Mouse (Mus musculus) heart, adult 2 months (tissue): ENCODE measurements around the gene Lamb3. TPM values are rescaled to one million over a fixed set of nuclear protein-coding genes. Genes with fewer than 3 reads are reported as not detected.

ENCODE experiments used
- DNase-seq, 2 experiments: peaks; one replicate each; pipeline ENCODE4 v3.0.0; 2021
- H3K27ac ChIP-seq: fragments of 200-600 bp; 2 replicates; pipeline ENCODE4 v1.8.1; 2022
- H3K27me3 ChIP-seq: fragments of 200-500 bp; 2 replicates; pipeline ENCODE4 v1.6.1; 2012; ENCODE audit warnings: mild to moderate bottlenecking, low read length, inconsistent platforms, mixed read lengths; ENCODE audit not compliant: control insufficient read depth, insufficient read depth
- H3K36me3 ChIP-seq: fragments of 200-500 bp; 2 replicates; pipeline ENCODE4 v1.6.1; 2012; ENCODE audit warnings: low read length, inconsistent platforms; ENCODE audit not compliant: control insufficient read depth, insufficient read depth
- H3K4me1 ChIP-seq: fragments of 200-500 bp; 2 replicates; pipeline ENCODE4 v1.6.1; 2011; ENCODE audit warnings: low read length; ENCODE audit not compliant: control insufficient read depth, insufficient read depth
- H3K4me3 ChIP-seq: fragments of 200-600 bp; 2 replicates; pipeline ENCODE4 v1.8.1; 2022
- H3K79me2 ChIP-seq: fragments of 200-500 bp; replicated peaks from 2 replicates; pipeline ENCODE4 v1.6.1; 2012; ENCODE audit warnings: mild to moderate bottlenecking, inconsistent platforms, low read length, moderate library complexity, mixed read lengths; ENCODE audit not compliant: control insufficient read depth, insufficient read depth
- H3K9ac ChIP-seq: fragments of 200-500 bp; 2 replicates; pipeline ENCODE4 v1.6.1; 2012; ENCODE audit warnings: low read depth, mild to moderate bottlenecking, control low read depth, inconsistent platforms, low read length, mixed read lengths
- CTCF ChIP-seq: fragments of 200-600 bp; IDR thresholded peaks from 2 replicates; pipeline ENCODE4 v1.8.1; 2022; ENCODE audit warnings: antibody characterized with exemption, mild to moderate bottlenecking, moderate library complexity
- EP300 ChIP-seq: fragments of 200-500 bp; IDR thresholded peaks from 2 replicates; pipeline ENCODE4 v1.6.1; 2011; ENCODE audit warnings: low read depth, low read length, control low read depth; ENCODE audit not compliant: insufficient read depth
- POLR2A ChIP-seq: fragments of 200-500 bp; IDR thresholded peaks from 2 replicates; pipeline ENCODE4 v1.6.1; 2011; ENCODE audit warnings: mild to moderate bottlenecking, low read depth, low read length, control low read depth; ENCODE audit not compliant: insufficient read depth
- WGBS: fragments of 180-500 bp; shearing (Covaris S2); methylation state at CpG from one replicate; pipeline ENCODE4 v1.1.7; 2018; 5-methylcytosine and 5-hydroxymethylcytosine counted together
- intact Hi-C: fragments of 180-260 bp; cut with DNase I; formaldehyde crosslinking; loops from one replicate; pipeline ENCODE4 v1.15.1; 2025
- polyA plus RNA-seq: library from polyadenylated mRNA; depleted of rRNA; stranded (reverse); fragments of >200 nt; gene quantifications from 2 replicates; pipeline ENCODE4 v1.2.3, GENCODE M21; 2012
- total RNA-seq, 2 experiments: library from RNA; stranded (reverse); gene quantifications; 2 replicates each; pipeline ENCODE4 v1.2.3; 2021

Lamb3 gene
- total and polyA plus RNA-seq, 3 experiments: 9.2 to 11.9 (median 11.4) TPM

- H3K27ac ChIP-seq: peak overlapping the region; percentile 77
- H3K36me3 ChIP-seq: no peaks in the 10 kb centered on the region; the same call in 1 of the 2 replicates
- 28% methylated on average over 7 of the region's 7 CpGs for WGBS
- no peak overlapping the region for H3K9ac ChIP-seq
- H3K4me1 ChIP-seq: peaks cover 14% of the 10 kb centered on the region
- H3K79me2 ChIP-seq: no peaks in the 10 kb centered on the region
- no peak overlapping the region for H3K4me3 ChIP-seq
- peak; percentile 51 to 67 for DNase-seq
- intact Hi-C loops: no loop called here
- no peaks in the 10 kb centered on the region for H3K27me3 ChIP-seq
- TF ChIP-seq POLR2A (peak; percentile 43; the same call in 1 of the 2 replicates), CTCF (no peak), EP300 (0 out of 2 replicates have a peak, but pooled peaks have one; percentile 21)
Measured at GRCm38 (mm10) chr1:193261897-193262548, 54.5 kb downstream of the Lamb3 start.

- Histone ChIP-seq H3K79me2 (no peaks in the 10 kb centered on the region), H3K27ac (peak overlapping the region; percentile 26), H3K4me3 (no peak overlapping the region), H3K9ac (no peak overlapping the region), H3K4me1 (peaks cover 14% of the 10 kb centered on the region), H3K36me3 (no peaks in the 10 kb centered on the region; the same call in 1 of the 2 replicates), H3K27me3 (no peaks in the 10 kb centered on the region)
- no peak for DNase-seq
- no peak for TF ChIP-seq POLR2A
- no peak for TF ChIP-seq CTCF
- no peak for TF ChIP-seq EP300
- intact Hi-C loops: no loop called here
- 67% methylated on average over 8 of the region's 8 CpGs for WGBS
Measured at GRCm38 (mm10) chr1:193263026-193263907, 55.8 kb downstream of the Lamb3 start.

GRCm38 (mm10) chr1:193263955-193264598, 56.6 kb downstream of the Lamb3 start, which contains the start of gene Hsd11b1:
Gene Hsd11b1 (minus strand): TSS chr1:193264075.
- H3K36me3 ChIP-seq: no peaks in the 10 kb centered on the region; the same call in 1 of the 2 replicates
- no peaks in the 10 kb centered on the region for H3K79me2 ChIP-seq
- WGBS: 57% methylated on average over 5 of the region's 5 CpGs
- peak within 1 kb of the TSS; percentile 26 for H3K27ac ChIP-seq
- no peak within 1 kb of the TSS; the same call in 1 of the 2 replicates for H3K9ac ChIP-seq
- H3K4me3 ChIP-seq: no peak within 1 kb of the TSS
- DNase-seq: peak in 1 of 2 experiments; percentile 21
- intact Hi-C loops: no loop called here
- no peaks in the 10 kb centered on the region for H3K27me3 ChIP-seq
- peaks cover 14% of the 10 kb centered on the region for H3K4me1 ChIP-seq
- no peak for TF ChIP-seq EP300
- no peak for TF ChIP-seq CTCF
- no peak for TF ChIP-seq POLR2A

- Histone ChIP-seq H3K27ac (no peak overlapping the region), H3K36me3 (no peaks in the 10 kb centered on the region; the same call in 1 of the 2 replicates), H3K79me2 (no peaks in the 10 kb centered on the region), H3K9ac (no peak overlapping the region), H3K4me1 (peaks cover 14% of the 10 kb centered on the region), H3K4me3 (no peak overlapping the region), H3K27me3 (no peaks in the 10 kb centered on the region)
- intact Hi-C loops: no loop called here
- TF ChIP-seq CTCF: no peak
- TF ChIP-seq EP300: no peak
- TF ChIP-seq POLR2A: no peak
- no peak for DNase-seq
Measured at GRCm38 (mm10) chr1:193265734-193266133, 58.2 kb downstream of the Lamb3 start.

GRCm38 (mm10) chr1:193270965-193271763, 63.7 kb downstream of the Lamb3 start:
- Histone ChIP-seq H3K79me2 (no peaks in the 10 kb centered on the region), H3K36me3 (peaks cover 4% of the 10 kb centered on the region; the same call in 1 of the 2 replicates), H3K27me3 (no peaks in the 10 kb centered on the region), H3K27ac (peak overlapping the region; percentile 81), H3K4me1 (peaks cover 4% of the 10 kb centered on the region), H3K4me3 (peak overlapping the region; percentile 67), H3K9ac (peak overlapping the region; percentile 71)
- TF ChIP-seq POLR2A: peak; percentile 54; the same call in 1 of the 2 replicates
- no peak for TF ChIP-seq CTCF
- 0 out of 2 replicates have a peak, but pooled peaks have one; percentile 33 for TF ChIP-seq EP300
- WGBS: 30% methylated on average over 6 of the region's 6 CpGs
- intact Hi-C loops: loop anchor here (5.0 kb wide), 1 partner anchor 111 kb away; no protein-coding TSS in a partner anchor
- DNase-seq: peak in 1 of 2 experiments; percentile 25
